Mouse (Mus musculus): ENCODE measurements at regions not wholly inside any gene's neighbourhood (a gene's known extent, or its start where the extent isn't known, plus 50 kb on each side); places are given as distances from the start of the nearest gene placed in this dataset.

- no peak for DNase-seq (ENCODE audit: low read depth)
Measured at GRCm38 (mm10) chr15:70982719-70983118, 2851.6 kb upstream of the Gm6569 start.

DNA sequence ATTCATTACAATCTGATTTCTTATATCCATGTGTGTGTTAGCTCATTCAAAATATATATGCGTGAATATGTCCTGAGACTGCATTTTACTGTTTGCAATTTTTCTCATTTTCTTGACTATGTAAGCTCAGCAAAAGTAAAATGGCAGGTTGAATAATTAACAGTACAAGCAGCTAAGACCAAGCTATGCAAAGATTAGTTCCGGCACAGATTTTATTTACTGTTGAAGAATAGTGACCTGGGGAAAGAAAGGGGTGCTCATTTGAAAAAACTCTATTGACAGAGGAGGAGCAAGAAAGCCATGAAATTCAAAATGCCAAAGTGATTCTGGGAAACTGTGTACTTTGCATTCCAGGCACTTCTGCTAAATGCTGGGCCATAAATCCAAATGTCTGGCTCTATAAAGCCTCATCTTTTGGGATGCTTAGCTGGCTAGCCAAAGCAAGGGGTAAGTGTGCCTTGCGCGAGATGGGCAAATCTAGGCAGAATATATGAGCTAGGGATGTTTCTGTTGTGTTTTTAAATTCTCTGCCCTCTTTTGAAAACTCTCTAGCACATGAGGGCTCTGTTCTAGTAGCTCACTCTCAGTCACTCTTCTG is 2846.3 kb upstream of the Gm6569 start:
- no peak for DNase-seq (ENCODE audit: low read depth)

DNA sequence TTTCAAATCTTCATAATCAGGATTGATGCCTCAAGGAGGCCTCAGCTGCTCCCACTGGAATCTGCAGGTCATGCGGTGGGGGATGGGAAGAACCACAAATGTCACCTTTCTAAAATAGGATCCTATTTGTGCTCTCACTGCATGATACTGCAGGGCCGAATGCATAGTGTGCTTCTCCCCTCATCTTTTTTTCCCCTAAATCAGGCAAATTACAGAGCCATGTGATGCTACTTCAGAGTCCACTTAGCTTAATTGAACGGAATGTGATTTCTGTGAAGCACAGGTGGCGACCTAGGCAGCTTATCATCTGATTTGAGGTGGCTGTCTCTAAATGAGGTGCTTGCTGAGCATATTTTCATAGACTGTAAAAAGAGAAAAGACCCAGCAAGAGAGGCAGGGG is 2841.0 kb upstream of the Gm6569 start:
- no peak for DNase-seq (ENCODE audit: low read depth)

- no peak for DNase-seq (ENCODE audit: low read depth)
Measured at GRCm38 (mm10) chr15:71010362-71010761, 2824.0 kb upstream of the Gm6569 start.

- DNase-seq (ENCODE audit: low read depth), result no peak
Measured at GRCm38 (mm10) chr15:71010773-71011172, 2823.6 kb upstream of the Gm6569 start.

GRCm38 (mm10) chr15:71054251-71054852 is 2780.0 kb upstream of the Gm6569 start:
- no peak for DNase-seq (ENCODE audit: low read depth)

DNA sequence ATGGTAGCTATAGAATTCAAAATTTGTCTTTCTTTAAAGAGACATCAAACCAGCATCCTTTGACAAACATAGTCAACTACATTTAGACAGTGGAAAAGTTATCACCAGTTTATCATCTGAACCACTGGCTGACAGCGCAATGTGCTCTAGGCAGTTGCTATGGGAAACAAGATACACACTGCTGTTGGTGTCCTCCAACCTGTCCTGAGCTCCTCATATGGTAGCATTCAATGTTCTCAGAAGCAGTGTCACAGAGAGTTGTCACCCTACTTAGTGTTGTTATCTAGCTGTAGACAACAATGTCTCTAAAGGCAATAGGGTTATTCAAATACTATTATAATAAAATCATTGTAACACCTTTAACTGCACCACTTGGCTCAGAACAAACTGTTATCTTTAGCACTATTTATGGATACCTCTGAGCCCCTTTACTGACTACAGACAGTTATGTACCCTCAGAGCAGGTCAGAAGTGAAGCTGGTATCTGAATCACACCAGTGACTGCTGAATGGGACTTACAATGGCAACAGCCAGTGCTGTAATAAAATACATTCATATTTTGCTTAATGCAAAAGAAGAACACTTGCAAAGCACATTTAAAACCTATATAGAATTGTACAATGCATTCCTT is 2747.9 kb upstream of the Gm6569 start:
- no peak for DNase-seq (ENCODE audit: low read depth)

DNA sequence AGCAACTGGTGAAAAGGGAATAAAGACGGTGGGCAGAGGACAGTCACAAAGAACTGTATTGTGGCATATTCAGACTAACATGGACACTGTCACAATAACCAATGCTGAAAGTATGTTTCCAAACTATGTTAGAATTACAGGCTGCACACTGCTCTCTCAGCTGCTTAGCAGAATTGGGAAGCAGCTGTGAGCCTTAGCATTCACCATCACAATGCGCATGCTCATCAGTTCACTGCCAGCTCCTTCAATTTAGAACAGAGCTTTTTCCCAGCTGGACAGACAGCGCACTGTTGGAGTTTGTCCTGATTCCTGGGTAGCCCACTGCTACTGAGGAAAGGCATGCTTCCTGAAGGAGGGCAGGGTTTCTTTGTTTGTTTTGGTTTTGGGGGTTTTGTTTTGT is 2735.2 kb upstream of the Gm6569 start:
- DNase-seq (ENCODE audit: low read depth), result no peak

DNA sequence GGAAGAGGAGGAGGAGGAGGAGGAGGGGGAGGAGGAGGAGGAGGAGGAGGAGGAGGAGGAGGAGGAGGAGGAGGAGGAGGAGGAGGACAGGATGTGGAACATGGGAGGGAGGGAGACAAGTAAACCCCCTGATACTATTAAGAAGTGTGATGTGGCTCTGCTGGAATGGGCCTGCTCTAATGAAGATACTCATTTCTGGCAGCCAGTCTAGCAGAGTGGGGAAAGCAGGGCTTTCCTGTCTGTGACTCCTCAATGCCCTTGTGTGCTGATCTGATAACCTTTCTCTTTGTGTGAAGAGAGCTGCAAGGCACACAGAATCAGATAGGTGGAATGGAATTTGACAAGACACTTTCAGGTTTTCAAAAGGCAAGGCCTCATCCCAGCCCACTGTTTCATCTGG is 2704.6 kb upstream of the Gm6569 start:
- DNase-seq (ENCODE audit: low read depth), result no peak

- no peak for DNase-seq (ENCODE audit: low read depth)
Measured at GRCm38 (mm10) chr15:71157680-71158079, 2676.7 kb upstream of the Gm6569 start.

DNA sequence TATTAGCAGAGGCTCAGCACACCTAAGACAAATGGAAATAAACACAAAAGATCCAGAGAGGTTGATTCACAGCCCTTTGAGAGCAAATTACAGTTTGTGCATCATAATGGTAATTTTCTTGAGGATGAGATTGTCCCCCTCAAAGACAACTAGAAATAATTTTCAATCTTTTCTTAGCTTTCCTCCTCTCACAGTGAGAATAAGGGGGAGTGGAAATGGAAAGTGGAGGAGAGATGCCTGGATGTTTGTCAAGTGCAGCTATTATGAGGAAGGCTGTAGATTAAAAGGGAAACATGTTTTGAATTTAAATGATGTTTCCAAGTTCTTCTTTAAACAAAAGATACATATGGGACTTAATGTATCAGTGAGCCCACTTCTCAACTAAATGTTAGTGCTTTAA is 2672.3 kb upstream of the Gm6569 start:
- DNase-seq (ENCODE audit: low read depth), result no peak

- DNase-seq (ENCODE audit: low read depth), result no peak
Measured at GRCm38 (mm10) chr15:71195011-71195739, 2639.2 kb upstream of the Gm6569 start.

DNA sequence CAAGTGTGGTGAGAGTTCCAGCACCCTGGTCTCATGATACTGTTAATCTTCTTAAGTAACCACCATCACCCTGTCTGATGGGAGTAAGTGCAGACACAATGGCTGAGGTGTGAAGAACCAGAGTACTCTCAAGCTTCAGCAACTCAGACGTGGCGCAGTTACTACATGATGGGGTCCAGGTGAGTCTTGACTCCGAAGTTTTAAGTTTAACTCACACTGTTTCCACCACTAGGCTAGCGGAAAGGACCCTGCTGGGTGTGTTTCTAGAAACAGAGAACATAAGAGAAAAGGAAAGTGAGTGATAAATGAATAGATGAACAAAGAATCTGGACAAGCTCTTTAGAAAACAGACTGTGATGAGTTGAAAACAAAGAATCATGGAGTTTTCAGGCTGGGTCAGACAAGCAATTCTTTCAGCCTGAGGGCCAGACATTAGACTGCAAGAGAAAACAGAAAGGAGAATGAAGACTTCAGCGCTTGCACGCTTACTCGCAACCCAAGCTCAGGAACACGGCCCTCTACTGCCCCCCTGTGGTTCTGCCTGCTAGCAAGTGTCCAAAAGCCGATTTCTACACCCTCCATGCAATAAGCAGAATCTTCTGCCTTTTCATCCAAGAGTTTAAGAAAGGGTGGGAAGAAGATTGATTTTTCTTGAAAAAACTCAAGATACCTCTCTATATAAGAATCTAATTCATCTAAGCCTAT is 2593.6 kb upstream of the Gm6569 start:
- peak; percentile 3 for DNase-seq (ENCODE audit: low read depth)

DNA sequence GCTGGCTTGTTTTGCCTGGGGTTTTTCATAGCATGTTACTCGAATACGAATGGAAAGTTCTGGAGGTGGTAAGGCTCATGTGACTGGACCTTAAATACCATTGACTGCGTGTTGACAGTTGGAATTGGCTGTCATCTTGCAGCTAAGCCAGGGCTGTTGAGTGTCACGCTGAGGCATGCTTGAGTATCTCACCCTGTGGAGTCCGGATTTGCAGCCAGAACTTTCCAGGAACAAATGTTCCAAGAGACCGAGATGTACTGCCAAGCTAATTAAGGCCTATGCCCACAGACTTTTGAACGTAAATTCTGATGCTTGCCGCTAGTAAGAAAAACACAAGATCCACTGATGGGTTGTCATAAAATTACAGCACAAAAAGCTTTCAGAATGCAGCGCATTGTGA is 2590.8 kb upstream of the Gm6569 start:
- DNase-seq (ENCODE audit: low read depth), result no peak

GRCm38 (mm10) chr15:71275876-71276565 is 2558.3 kb upstream of the Gm6569 start:
- no peak for DNase-seq (ENCODE audit: low read depth)

DNA sequence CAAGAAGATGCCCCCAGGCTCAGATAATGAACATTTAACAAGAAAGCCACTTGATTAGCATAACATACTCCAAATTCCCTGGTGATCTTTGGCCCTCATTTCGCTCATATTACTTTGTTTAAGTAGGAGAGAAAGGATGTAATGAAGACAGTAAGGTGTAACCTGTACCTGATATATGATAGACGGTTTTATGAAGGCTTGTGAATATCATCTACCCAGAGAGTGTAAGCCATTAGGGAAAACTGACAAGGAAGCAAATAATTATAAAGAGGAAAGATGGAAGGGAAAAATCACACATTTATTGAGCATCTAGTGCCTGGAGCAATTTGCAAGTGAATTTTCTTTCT is 2557.8 kb upstream of the Gm6569 start:
- DNase-seq (ENCODE audit: low read depth), result no peak

DNA sequence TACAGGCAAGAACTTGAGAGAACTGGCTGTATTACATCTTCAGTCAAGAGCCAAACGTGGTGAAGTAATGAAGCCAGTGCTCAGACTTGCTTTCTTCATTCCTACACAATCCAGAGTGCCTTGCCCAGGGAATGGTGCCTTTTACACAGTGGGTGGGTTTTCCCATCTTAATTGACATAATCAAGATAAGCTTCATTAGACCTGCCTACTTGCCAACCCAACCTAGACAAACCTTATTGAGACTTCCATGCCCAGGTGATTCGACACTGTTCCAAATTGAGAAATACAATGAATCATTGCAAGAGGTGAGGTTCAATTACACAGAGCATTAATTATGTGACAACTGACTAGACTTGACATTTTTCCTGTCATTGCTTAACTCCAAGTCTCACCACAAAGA is 2557.0 kb upstream of the Gm6569 start:
- no peak for DNase-seq (ENCODE audit: low read depth)

DNA sequence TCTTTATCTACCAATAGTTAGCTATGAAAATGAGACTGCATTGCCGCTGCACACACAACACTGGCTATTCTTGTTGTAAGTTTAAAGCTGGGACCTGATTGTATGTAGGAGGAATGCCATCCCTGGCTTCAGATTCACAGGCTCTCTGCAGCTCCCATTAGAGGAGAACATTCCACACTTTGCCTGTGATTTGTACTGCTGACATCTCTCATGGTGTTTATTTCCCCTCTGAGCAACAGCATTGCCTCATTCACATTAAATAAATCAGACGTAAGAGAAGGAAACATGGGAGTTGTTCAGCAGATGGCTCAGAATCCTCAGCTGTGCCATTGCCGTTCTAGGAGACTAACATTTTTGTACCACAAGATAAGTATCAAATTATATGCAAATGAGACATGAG is 2550.6 kb upstream of the Gm6569 start:
- no peak for DNase-seq (ENCODE audit: low read depth)

DNA sequence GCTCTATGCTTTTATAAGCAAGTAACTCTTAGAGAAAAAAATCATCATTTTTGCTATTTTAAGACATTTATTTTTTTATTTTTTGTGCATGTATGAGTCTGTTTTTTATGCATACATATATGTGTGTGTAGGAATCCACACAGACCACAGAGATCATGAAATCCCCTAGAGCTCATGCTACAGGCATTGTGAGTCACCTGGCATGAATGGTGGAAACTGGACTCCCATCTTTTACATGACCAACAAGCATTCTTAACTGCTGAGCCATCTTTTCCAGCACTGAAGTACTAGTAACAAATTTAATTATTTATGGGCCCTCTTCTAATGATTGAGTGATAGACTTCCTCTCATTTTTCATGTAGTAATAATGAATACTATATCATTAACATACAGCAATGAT is 2531.8 kb upstream of the Gm6569 start:
- no peak for DNase-seq (ENCODE audit: low read depth)

DNA sequence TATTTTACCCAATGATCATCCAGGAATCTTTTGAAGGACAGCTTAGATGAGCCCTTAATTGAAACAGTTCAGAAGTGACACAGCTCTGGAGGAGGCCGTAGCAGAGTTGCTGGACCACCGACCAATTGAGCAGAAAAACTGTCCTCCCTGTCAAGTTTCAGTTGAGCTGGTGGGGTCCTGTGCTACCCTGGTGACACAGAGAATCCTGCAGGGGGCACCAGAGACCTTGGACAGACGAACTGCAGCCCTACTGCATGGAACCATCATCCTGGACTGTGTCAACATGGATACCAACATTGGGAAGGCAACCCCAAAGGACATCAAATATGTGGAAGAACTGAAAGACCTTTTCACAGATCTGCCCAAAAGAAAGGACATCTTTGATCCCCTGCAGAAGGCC is 2524.1 kb upstream of the Gm6569 start:
- no peak for DNase-seq (ENCODE audit: low read depth)

DNA sequence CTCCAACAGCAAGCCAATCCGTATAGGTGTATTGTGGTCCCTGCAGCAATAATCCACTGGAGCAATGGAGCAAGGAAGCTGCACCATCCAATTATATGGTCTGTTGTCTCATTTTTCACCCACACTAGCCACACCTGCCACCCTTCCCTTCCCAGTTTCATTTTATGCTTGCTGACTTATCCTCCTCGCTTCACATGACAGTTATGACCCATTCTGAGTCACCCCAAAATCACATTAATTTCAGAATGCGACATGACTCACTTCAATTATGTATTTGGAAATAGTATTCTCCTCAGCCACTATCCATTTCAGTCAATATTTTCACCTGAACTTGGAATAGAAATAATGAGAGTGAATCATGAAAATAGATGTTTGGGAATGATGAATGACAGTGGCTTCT is 2507.8 kb upstream of the Gm6569 start:
- no peak for DNase-seq (ENCODE audit: low read depth)

GRCm38 (mm10) chr15:71358189-71358790 is 2476.1 kb upstream of the Gm6569 start:
- DNase-seq (ENCODE audit: low read depth), result no peak
